Mouse (Mus musculus) bone marrow macrophage, adult 2 months (primary cell): ENCODE measurements around the gene Traf5. TPM values are rescaled to one million over a fixed set of nuclear protein-coding genes. Genes with fewer than 3 reads are reported as not detected.

Source experiments
- H3K27ac ChIP-seq: 2 replicates; pipeline ENCODE4 v1.5.1; 2012; ENCODE audit warnings: low read depth, low read length; ENCODE audit not compliant: insufficient read depth
- H3K4me1 ChIP-seq: 2 replicates; pipeline ENCODE4 v1.6.1; 2012; ENCODE audit warnings: low read length; ENCODE audit not compliant: control insufficient read depth, insufficient read depth
- H3K4me3 ChIP-seq: 2 replicates; pipeline ENCODE4 v1.5.1; 2012; ENCODE audit warnings: mild to moderate bottlenecking, low read length, moderate library complexity; ENCODE audit not compliant: insufficient read depth
- CTCF ChIP-seq: IDR thresholded peaks from 2 replicates; pipeline ENCODE4 v1.5.1; 2012; ENCODE audit warnings: low read depth, mild to moderate bottlenecking, low read length, moderate library complexity
- POLR2A ChIP-seq: IDR thresholded peaks from 2 replicates; pipeline ENCODE4 v1.6.1; 2012; ENCODE audit warnings: mild to moderate bottlenecking, low read depth, low read length, borderline replicate concordance
- polyA plus RNA-seq: library from polyadenylated mRNA; stranded (reverse); fragments of >200 nt; gene quantifications from 2 replicates; pipeline ENCODE4 v1.2.4, GENCODE M21; 2012; ENCODE audit not compliant: missing spikeins, insufficient read depth, insufficient read length

The Traf5 gene
- polyA plus RNA-seq, 1 experiment: 27.2 TPM

DNA sequence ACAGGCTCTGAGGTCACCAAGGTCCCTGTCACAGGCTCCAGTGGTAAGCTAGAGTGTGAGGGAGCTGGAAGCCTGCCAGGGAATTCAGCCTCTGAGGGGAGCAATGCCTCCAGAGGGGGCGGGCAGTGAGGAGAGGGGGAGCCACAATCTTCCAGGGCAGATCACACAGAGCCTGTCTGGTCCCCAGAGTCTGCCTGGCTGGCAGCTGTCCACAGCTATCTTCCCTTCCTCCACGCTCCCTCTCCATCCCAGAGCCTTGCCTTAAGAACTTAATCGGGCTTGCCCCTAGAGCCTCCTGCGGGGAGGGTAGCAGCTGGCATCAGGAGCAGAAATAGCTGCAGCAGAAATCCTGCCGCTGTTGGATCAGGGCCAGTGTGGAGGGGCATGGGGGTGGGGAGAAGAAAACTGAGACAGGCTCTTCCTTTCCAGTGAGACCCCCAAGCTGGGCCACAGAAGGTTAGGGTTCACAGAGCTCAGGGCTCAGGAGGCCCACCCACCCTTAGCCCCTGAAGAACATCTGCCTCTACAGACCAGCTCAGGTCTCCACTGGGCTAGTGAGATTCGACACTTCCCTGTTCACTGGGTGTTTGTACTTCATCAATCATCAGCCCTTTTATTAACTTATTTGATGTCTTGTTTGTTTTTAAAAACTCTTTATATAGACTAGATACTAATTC is 110.8 kb downstream of the Traf5 start:
- TF ChIP-seq CTCF: no peak
- no peak for TF ChIP-seq POLR2A
- Histone ChIP-seq H3K4me3 (no peak overlapping the region), H3K4me1 (peaks cover 14% of the 10 kb centered on the region), H3K27ac (no peak overlapping the region)

DNA sequence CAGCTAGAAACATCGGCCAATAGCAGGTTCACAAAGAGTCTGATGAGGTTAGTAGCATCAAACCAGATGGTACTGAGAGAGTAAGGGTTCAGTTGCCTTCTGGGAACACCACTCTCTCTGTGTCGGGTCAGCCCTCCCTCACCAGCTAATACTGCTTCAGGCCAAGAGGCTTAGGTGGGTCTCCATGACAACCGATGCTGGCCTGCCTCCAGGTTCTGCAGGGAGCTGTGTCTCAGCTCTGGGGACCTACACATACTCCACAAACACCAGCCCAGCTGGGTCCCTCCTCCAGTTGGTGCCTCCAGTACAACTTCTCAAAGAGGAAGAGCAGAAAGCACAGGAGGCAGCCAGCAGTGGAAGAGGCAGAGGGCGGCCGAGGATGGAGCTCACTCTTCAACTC is 115.2 kb downstream of the Traf5 start, which contains the start of gene Rd3:
Rd3 (plus strand) TSS at position 184 of the 400 bp plus-strand sequence.
- Histone ChIP-seq H3K27ac (no peak within 1 kb of the TSS), H3K4me3 (no peak within 1 kb of the TSS), H3K4me1 (no peaks in the 10 kb centered on the region)
- no peak for TF ChIP-seq POLR2A
- no peak for TF ChIP-seq CTCF

DNA sequence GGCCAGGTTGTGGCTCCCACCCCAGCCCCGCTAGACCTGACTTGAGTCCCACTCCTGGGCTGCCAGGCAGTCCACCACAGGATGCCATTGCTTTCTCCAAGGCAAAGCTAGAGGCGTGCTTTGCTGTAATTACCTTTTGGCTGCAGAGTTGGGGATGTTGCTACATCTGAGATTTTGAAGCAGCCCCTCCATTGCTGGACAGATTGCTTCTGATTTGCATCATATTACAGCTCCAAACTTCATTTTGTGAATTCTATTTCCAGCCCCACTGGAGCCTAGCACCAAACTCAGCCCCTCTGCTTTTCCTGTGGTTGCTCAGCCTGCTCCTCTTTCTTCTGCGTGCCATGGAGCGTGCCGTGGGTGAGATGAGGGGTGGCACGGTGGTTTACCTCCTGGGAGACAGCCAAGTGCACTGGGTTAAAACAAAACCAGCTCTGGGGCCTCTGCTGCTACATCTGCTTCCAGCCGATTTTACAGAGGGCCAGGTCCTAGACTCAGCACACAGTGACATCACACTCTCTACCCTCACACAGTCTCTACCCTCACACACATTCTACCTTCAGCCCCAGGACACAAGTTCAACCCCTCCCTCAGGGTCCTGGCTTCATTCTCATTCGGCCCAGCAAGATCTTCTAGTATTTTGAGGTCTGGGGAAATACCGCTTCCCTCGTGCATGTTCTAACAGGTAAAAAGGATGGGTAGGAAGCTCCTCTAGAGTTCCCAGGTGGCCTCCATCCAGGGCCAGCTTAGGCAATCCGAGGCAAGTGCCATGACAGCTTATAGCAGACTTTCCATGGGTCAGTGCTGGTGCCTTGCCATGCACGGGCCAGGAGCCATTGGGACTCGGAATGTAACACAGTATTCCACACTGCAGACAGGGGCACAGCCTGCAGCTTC is 117.6 kb downstream of the Traf5 start:
- Histone ChIP-seq H3K4me1 (no peaks in the 10 kb centered on the region), H3K4me3 (no peak overlapping the region), H3K27ac (no peak overlapping the region)
- TF ChIP-seq POLR2A (no peak), CTCF (no peak)

DNA sequence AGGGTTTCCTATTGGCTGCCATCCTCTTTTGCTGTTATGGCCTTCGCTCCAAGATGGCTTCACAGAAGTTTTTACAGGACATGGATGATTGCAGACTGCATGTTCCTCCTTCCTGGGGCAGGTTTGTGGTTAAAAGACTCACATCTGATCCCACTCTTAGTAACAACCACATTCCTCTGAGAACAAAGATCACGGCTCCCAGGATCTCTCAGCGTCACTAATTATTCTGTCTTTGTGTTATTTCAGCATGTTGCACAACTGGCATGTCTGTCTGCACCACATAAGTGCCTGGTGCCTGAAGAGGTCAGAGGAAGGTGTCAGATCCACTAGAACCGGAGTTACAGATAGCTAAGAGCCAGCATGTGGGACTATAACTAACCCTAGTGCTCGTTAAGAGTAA is 122.4 kb downstream of the Traf5 start:
- no peak overlapping the region for H3K27ac ChIP-seq
- no peaks in the 10 kb centered on the region for H3K4me1 ChIP-seq
- H3K4me3 ChIP-seq: no peak overlapping the region
- TF ChIP-seq POLR2A (no peak), CTCF (no peak)

DNA sequence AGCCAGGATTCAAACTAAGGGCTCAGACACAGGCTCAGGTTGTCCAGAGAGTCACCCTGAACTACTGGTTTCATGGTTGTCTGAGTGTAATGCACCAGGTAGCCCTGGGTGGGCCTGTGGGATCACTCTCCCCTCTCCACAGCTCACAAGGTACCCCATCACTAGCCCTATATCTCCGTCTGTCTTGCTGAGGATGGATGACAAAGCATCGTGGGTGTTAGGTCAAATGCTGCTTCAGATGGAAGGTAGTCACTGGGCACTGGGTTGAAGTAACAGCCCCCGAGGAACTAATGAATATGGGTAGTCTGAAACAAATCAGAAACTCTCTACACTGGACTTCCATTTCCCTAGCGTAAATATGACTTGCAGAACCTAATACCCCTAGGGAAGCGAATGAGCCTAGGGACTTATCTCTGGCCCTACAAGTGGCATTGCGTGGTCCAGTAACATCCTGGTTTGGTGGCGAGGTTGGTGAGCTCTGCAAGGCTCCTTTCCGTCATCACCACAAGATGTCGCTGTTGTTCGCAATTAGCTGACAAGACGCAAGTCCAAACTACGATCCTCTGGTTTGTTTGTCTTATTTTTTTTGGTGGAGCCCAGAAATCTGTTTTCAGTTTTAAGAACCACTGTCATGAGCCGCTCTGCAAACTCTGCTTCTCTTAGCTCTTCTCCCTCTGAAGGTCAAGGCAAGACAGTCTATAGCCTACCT is 127.4 kb downstream of the Traf5 start:
- Histone ChIP-seq H3K4me3 (no peak overlapping the region), H3K4me1 (peaks cover 10% of the 10 kb centered on the region), H3K27ac (no peak overlapping the region)
- TF ChIP-seq POLR2A (no peak), CTCF (0 out of 2 replicates have a peak, but pooled peaks have one; percentile 42)

DNA sequence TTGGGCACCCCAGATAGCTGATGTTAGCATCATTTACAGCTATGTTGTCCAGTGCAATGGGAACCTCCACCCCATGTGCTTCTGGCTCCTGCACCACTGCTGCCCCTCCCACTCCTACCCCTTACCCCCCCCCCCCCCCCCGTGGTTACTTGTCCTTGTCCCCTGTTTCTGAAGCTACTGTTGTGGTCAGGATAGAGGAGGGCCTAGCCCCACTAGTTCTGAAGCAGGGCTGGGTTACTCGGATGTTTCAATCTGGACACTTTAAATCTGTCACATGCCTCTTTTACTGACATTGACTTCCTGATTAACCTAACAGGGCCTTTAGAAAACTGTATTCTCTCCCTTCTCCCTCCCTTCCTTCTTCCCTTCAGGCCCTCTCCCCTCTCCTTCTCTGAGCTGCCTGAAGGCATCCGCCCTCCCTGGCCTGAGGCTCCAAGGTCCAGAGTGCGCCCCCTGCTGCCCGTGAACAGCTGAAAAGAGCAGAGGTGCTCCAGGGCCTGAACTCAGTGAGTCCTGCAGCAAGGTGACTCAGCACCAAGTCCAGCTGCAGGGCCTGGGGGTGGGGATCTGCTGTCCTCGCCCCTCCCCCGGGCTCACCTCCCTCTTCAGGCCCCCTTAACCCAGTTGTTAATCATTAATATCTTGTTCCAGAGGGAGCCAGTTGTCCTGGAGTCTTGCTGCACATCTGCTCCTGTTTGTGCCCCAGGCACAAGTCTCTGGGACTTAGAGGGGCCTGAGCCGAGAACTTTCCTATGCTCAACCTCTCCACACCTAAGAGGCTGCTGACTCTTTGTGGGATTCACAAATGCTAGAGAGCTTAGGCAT is 128.2 kb downstream of the Traf5 start:
- TF ChIP-seq POLR2A: no peak
- peak; percentile 64 for TF ChIP-seq CTCF
- Histone ChIP-seq H3K4me1 (peaks cover 10% of the 10 kb centered on the region), H3K4me3 (no peak overlapping the region), H3K27ac (no peak overlapping the region)

DNA sequence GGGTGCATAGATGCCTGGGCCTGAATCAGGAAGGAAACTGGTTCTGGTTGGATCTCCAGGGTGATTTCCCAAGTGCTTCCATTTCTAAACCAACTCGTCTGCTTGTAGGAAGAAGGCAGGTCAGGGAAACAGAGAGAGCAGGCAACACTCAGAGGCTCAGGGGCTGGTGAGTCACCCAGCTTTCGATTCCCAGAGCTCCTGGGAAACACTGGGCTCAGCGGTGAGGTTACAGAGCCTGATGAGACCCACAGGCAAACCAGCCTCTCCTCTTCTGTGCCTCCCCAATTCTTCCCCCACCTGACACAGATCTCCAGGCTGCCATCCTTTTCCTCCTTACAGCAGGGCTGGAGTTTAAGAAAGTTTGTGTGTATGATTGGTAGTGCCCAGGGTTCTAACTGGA is 128.9 kb downstream of the Traf5 start:
- no peak overlapping the region for H3K27ac ChIP-seq
- H3K4me3 ChIP-seq: no peak overlapping the region
- H3K4me1 ChIP-seq: peaks cover 10% of the 10 kb centered on the region
- TF ChIP-seq POLR2A (no peak), CTCF (no peak)

DNA sequence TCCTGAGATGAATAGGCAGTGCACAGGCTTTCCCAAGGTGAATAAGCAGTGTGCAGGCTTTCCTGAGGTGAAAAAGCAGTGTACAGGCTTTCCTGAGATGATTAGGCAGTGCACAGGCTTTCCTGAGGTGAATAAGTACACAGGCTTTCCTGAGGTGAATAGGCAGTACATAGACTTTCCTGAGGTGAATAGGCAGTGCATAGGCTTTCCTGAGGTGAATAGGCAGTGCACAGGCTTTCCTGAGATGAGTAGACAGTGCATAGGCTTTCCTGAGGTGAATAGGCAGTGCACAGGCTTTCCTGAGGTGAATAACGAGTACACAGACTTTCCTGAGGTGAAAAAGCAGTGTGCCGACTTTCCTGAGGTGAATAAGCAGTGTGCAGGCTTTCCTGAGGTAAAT is 131.4 kb downstream of the Traf5 start:
- H3K27ac ChIP-seq: no peak overlapping the region
- H3K4me1 ChIP-seq: peaks cover 23% of the 10 kb centered on the region
- H3K4me3 ChIP-seq: no peak overlapping the region
- no peak for TF ChIP-seq POLR2A
- TF ChIP-seq CTCF: no peak

DNA sequence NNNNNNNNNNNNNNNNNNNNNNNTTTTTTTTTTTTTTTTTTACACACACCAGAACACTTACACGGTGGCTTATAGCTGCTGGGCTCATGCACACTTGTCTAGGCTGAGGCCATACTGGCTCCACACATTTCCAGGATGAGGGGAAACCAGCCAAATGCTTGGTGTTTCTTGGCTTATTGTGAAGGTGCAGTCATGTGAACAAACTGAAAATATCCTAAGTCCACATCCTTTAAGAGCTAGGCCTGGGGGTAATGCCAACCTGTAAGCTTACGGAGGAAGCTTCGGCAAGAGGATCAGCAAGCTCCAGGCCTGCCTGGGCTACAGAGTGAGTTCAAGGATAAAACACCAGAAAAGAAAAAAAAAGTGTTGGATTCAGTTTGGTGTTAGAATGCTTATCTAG is 135.0 kb downstream of the Traf5 start:
- TF ChIP-seq POLR2A (no peak), CTCF (no peak)
- Histone ChIP-seq H3K4me1 (peaks cover 31% of the 10 kb centered on the region), H3K27ac (no peak overlapping the region), H3K4me3 (no peak overlapping the region)
